Mouse (Mus musculus): Measurements from ENCODE around the gene Pskh1.

Pskh1 gene

DNA sequence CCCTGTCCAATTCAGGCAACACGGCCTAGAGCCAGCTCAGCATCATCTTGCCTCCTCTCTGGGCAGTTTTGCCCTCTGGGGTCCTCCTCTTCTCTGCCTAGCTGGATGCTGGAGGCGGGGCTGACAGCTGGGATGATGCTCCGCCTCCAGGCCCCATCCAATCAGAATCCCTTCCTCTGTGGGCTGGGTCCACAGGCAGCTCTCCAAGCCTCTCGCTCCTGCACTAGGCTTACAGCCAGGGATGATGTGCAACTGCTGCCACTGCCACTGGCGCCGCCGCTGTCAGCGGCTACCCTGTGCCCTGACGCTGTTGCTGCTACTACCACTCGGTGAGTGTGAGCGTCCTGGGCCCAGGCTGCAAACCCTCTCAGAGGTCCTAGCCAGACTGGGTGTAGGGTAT, 6.9 kb upstream of the Pskh1 start, which contains the start of gene Nrn1l:
Gene Nrn1l, plus strand, starts transcription at position 229 of the 400 bp plus-strand sequence.
- DNase-seq, result no peak

DNA sequence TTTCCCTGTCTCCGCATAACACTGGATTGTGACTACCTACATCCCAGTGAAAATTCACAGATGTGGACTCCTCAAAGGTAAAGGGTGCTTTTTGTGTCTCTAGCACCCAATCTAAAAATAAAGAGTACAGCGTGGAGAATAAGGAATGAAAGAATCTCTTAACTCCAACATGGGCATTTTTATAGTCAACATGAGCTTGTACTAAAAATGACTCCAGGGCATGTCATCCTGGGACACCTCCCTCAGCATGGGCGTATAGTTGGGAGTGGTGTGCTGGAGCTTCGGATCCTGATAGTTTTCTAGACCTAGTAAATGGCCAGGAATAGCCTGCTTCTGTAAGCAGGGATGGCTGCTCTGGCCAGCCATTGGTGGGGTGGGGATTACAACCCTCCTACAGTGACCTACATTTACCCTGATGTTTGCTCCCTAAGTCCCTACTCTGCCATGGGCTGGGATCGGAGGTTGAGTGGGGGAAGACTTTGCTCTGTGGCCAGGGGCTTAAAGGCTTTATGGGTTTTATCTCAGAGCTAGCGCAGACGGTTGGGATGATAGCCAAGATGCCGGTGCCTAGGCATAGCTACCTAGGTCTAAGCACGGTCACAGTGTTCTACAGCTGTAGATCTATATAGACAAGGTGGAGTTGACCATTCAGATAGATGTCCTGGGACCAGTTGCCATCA, 2.3 kb upstream of the Pskh1 start:
- no peak for DNase-seq

DNA sequence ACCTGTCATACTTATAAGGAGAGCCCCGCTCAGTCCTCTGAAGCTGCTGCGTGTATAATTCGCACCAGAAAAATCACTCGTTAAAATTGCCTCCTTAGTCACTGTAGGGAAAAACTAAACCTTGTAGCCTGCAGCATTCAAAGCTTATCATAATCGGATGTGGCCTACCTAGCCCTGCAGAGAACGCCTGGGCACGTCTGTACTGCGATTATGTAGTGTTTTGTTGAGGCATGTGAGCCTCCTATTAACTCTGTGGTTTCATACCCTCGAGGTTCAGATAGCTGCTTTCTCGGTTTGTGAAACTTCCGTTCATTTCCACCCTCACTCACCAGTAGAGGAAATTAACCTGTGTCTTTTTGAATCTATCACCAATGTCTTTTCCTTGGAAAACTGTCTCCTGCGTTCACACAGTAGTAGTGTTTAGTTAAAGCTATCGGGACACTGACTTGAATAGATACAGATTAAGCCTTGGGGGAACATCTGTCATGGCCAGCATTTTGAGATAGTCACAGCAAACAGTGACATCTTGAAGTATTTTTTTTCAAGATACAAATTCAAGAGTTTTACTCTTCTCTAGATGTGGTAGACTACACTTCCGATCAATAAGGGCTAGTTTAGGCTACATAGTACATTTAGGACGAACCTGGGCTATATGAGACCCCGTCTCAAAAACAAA, 838 bp downstream of the Pskh1 start:
- no peak for DNase-seq

DNA sequence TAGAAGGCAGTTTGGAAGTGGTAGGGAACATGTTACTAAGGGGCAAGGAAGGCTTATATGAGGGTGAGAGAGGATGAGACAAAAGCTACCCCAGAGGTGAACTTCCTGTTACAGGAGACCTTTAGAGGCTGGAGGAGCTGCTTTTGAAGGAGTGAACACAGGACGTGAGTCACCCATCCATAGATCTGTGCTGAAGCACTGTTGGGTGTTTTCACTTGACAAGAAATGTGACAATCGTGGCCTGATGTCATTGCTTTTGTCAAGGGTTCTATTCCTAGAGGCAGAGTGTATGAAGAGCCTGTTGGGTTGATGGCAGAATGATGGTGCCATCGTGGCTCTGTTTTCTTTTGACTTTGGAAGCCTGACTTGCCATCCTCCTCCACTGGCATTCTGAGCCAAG, 19.1 kb downstream of the Pskh1 start:
- DNase-seq, result no peak

DNA sequence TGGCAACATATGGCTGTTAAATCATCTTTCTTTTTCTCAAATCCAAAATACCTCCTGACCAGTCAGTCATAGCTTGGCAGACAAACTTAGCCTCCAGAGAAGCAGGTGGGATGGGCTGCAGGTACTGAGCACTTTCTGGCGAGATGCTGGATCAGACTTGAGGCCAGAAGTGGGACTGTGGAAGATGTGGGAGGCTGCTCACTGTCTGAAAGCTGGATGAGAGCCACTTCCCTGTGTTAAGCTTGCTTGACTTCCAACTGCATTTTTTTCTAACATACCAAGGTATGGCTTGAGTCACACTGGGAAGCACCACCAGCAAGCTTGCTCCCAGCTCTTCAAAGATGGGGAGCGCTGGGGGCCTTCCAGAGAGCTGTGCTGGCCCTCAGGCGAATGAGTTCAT, 24.9 kb downstream of the Pskh1 start:
- no peak for DNase-seq

DNA sequence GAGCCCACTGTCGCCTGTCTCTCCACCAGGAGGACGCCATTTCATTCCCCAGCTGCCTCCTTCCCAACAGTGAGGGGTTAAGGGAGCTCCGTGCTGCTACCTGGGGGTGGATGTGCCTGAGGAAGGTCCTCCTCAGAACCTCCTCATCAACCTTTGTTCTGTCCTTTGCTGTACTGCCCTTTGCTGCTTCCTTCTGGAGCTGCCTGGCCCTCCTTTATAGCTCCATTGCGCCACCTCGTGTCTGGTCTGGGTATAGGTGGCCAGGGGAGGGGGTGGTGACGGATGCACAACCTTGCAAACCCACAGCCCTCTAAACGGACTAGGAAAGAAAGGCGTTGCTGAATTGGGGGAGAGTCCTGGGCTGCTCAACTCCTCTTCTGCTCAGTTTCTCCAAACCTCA, 30.4 kb downstream of the Pskh1 start:
- DNase-seq, result peak; percentile 77

DNA sequence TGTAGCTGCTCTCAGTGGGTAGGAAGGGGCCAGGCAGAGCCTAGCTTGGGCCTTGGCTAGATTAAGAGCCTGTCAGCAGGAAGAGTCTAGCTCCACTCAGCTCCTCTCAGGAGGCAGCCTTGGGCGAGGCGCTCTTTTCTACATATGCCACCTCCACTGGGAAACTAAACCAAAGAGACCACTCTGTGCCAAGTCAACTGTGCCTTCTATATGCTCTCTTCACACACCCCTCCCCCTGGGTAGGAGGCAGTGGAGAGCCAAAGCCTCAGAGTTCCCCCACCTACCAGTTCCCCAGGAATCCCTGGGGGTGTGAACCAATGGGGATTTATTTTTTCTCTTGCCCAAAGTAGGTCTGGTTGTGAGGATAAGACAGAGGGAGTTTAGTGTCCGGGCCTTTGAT, 31.0 kb downstream of the Pskh1 start:
- no peak for DNase-seq

DNA sequence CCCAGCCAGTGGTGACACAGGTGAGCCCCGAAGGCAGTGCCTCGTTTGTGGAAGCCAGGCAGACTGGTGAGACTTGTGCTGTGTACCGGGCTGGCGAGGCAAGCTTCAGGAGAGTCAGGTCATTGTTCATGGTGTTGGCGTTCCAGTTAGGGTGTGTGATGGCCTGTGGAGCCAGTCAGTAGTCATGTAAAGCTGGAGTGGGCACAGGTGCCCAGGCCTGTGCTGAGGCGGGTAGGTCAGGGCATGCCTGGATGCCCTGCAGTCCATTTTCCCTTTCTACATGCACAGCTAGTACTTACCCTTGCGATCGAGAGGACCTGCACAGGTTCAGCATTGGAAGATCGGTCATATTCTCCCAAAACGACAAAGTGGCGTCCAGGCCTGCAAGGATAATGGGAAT, 32.3 kb downstream of the Pskh1 start:
- no peak for DNase-seq

DNA sequence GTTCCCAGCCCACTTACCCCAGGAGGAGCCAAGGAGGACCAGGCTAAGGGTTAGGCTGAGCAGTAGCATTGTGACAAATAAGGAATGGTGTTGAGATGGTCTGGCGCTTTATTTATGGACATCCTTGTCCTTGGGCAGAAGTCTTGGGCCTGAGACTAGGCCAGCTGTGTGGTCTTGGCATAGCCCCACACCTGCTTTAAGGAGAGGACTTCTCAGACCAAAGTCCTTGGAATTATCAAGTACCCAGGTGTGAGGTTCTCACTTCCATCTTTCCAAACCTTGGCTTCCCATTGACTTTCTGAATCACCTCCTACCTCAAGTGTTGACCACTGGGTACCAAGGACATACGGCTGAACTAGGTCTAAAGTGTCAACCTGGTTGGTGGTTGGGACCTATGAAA, 33.5 kb downstream of the Pskh1 start, which contains the start of gene Ctrl:
Gene Ctrl, minus strand, starts transcription at position 101 of the 400 bp plus-strand sequence.
- DNase-seq, result no peak

DNA sequence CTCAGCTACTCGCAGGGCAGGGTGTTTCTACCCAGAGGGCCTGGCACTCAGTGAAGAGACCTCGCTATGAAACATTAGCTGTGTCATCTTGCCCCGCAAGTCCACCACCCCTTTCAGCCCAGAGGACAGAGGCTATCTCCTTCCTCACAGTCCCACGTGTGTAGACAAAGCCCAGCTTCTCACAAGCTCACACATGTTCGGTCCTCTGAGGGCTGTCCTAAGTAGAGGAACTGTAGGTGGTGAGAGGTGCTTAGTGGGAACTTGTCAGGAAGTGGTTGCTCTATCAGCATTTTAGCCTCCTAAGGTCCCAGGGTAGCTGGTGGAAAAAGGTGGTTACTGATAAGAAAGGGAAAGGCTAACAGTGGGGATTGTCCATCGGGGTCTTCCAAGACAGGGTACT, 34.9 kb downstream of the Pskh1 start:
- DNase-seq, result no peak

DNA sequence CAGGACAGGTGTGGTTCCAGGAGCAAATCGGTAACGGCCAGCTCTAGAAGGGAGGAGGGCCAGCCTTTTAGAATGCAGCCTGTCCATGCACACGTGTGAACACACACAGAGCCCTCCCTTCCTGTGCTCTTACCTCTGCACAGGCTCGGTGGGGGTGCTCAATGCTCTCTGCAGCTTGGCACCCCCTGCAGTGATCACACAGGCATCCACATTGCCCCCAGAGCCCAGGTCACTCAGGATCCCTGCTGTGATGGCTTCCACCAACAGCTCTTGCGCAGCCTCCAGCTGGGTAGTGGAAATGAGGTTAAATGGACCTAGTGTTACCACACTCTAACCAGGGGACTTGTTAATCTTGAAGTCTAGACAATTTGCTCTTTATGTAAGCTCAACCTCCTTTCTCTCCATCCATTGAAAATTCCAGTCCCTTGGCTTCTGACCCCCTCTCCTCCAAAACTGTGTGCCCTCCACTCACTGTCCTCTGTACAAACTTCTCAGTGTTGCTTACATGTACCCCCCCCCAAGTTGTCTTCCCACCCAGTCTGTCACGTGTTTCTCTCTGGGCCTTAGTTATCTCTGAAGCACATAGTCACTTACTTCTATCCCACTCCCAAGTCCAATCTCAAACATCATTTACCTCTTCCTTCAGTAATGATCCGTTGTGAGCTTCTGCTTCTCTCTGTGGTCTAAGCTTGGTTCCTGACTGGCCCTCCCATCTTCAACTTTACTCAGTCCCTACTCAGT, 35.8 kb downstream of the Pskh1 start:
- DNase-seq, result peak; percentile 39

DNA sequence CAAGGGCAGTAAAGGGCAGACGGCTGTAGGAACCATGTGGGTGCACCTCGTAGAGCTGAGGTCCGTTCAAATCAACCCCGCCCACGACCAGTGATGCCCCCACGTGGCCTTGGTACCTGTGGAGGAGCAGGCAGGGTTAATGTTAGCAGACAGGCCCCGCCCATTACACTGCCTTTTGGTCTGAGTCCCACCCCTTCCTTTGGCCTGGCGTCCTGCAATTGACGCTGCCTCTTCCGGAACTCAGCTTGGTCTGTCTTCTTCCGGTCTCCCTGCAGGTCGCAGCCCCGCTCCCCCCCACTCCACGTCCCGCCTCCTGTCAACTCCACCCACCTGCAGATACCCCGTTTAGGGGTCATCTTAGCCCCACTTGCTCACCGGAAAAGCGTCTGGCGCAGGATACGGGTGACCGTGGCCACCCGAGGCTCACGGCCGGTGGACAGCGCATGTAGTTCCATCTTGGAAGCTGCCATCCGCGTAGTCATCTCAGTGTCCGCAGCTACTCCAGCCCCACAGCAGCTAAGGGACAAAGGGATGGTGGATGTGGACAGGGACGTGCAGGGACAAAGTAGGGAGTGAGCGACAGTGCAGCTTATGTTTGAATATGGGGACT, 36.7 kb downstream of the Pskh1 start:
- peak; percentile 87 for DNase-seq

DNA sequence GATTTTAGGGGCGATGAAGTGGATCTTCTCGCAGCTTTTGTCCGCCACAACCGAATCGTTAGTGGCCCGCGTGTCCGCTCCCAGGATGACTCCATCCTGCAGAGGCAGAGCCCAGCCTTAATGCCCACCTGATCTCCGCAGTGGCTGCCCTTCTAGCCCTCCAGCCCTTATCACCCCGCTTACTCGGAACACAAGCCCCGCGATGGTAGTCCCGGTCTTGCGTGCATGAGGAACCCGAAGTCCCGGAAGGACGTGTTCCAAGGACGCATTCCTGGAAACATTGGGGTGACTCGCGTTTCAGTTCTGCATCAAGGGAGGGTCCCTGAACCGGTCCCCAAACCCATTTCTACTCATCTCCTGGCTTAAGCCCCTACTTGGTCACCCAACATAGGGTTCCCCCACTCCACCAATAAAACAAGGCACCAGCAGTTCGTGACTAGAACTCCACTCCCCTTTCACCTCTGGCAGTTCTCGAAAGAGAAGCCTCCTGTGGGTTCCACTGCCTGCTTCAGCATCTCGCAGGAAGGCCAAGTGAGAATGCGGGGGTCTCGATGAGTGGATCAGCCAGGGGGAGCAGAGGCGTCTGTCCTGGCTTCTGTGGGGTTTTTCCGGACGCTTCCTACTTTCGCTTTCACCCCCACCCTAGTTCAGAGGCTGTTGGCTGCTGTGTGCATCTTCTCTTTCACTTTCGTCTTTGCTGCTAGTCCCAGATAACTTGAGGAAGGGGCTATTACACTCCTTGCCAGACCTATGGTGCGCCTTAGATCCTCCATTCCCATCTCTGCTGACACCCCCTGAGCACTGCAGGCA, 37.5 kb downstream of the Pskh1 start:
- DNase-seq, result peak; percentile 35

DNA sequence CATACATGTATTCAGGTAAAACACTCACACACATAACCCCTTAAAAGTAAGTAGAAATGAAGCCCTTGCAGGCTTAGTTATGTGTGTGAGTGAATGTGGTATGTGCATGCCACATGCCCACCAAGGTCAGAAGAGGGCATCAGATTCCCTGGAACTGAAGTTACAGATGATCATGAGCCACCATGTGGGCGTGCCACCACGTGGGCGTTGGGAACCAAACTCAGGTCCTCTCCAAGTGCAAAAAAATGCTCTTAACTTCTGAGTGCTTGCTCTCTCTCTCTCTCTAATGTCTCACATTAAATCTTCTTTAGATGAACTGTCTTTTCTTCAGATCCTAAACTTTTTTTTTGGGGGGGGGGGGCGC, 38.0 kb downstream of the Pskh1 start, which contains the start of gene Psmb10:
Gene Psmb10, minus strand, starts transcription at position 139 of the 364 bp plus-strand sequence.
- DNase-seq, result no peak

DNA sequence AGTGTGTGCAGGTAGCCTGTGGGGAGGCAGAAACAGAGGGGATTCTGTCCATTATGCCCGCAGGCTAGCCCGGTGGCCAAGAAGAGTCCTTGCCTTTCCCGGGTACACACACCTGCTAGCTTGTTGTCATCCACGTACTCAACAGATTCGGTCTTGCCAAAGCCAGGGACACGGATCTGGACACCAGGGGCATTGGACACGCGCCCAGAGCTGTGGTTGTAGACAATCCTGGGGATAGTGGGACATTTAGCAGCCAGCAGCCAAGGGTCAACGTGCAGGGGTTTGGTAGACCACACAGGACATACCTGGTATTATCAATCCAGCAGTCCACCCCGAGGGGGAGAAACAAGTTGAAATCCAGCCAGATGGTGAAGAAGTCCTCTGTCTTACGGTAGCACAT, 41.8 kb downstream of the Pskh1 start:
- DNase-seq, result no peak

DNA sequence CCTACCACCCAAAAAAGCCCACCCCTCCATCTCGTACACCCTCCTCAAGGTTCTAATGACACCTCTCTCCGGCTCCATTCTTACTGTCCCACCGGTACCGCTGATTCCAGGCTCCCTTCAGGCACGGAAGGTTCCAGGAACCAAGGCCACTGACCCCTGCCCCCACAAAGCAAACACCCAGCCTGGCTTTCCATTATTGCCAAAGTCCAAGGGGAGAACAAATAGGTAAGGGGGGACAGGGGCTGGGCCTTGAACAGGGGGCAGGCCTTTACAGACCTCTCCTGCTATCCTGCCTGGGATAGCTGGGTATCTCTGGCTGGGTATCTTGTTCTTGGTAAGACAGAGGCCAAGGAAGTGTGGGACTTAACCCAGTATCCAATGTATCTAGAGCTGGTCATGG, 42.3 kb downstream of the Pskh1 start:
- no peak for DNase-seq

DNA sequence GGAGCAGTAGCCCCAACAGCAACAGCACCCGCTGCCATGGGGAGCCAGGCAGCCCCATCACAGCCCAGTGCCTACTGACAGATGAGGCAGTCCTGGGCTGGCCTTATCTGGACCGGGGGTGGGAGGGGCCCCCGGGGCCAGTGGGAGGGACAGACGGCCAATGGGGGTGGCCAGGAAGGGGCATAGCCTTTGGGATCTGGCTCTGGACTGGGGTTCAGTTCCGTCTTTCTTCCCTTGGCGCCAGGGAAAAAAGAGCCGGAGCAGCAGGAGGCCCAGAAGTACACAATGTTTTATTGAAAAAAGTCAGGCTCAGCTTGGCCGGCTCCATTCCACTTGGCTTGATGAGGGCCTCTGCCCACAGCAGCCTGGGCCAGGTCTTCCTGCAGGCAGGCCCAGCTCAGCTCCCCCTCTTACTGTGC, 43.1 kb downstream of the Pskh1 start, which contains the start of gene Lcat:
Gene Lcat, minus strand, starts transcription at position 62 of the 419 bp plus-strand sequence.
- DNase-seq, result no peak

DNA sequence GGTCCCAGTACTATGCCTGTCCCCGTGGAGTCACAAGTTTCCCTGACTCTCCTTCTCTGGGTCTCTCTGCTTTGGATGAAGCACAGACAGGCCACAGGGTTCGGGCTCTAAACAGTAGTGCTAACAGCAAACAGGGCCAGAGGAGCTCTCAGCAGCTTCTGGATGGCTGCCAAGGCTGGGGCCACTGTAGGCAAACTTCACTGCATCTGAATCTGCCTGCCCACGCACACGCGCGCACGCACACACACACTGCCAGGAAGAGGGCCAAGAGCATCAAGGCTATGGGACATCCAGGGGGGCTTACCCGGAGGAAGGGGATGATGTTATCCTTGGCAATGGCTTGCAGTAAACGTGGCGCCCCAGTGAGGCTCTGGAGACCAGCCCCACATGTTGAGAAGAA, 49.1 kb downstream of the Pskh1 start:
- no peak for DNase-seq

DNA sequence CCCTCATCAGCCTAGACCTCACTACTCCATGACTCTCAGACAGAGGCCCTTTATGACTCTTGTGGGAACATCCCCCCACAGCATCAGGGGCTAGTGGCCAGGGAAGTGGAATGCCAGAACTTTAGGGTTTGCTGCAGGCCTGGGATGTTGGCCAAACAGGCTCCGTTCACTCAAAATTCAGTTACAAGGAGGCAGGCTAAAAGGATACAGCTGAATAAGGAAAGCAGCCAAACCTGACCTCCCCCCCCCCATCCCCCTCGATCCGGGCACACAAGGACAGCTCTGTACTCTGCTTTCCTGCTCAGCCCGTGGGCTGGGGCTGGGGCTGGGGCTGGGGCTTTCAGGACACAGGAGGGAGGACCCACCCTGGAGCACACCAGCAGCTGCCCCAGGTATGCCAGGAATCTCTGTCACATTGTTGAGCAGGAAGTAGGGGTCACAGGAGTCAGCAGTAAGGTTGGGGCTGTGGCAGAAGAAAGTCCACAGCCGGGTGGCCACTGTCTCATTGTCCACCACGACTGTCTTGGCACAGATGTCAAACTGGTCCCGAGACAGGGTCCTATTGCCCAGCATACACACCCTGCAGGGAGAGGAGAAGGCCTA, 50.9 kb downstream of the Pskh1 start:
- no peak for DNase-seq

DNA sequence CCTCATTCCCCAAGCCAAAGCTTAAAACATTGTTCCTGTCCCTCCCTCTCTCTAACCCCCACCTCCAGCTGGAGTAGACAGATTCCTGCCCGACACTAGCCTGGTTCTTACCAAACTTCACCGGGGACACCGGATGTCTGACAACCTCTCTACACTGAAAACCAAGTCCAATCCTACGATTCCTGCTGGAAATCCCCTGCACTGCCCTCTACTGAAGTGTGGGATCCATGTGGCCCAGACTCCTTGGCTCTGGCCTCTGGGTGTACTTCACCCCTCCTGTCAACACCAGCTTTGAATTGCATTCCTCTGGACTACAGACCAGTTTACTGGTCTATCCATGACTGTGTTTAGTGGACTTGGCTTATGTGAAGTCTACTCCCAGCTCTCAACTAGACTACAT, 56.3 kb downstream of the Pskh1 start:
- DNase-seq, result no peak

DNA sequence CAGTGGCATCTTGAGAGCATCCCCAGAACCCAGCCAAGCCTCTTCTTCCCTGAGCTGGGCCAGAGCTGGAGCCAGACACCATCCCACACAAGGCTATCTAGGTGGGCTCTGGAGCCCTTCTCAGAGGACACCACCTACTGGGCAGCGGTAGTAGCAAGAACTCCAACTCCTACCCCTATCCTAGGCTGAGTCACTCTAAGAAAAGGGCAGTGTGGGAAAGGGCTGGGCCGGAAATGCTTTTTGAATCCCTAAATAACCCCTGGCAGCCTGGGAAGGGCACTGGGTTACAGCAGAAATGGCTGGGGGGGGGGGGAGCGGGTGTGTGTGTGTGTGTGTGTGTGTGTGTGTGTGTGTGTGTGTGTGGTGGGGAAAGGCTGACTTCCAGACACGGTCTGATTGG, 57.6 kb downstream of the Pskh1 start:
- DNase-seq, result no peak

DNA sequence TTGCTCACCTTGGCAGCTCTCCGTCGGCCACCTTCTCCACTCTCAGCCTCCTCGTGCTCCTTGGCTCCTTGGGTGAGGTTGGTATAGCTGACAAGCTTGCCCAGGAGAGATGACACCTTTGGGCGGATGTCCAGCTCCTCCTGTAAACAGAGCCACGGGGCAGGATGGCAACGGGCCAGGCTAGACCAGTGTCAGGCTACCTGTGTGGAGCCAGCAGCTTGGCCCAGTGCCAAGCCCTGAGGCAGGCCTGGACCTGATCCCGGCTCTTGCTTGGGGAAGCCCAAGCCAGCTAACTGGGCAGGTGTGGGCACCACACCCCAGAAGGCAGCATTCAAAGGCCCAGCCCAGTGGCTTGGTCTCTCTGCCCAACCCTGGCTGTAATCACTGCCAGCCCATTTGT, 59.1 kb downstream of the Pskh1 start:
- DNase-seq, result peak; percentile 73
